Mouse (Mus musculus) small intestine, adult 2 months (tissue): Measurements from ENCODE around the gene Ddrgk1. TPM values are rescaled to one million over a fixed set of nuclear protein-coding genes. Genes with fewer than 3 reads are reported as not detected.

Experiments
- H3K27ac ChIP-seq: fragments of 200-500 bp; 2 replicates; pipeline ENCODE4 v1.5.1; 2012; ENCODE audit warnings: low read depth, low read length, control low read depth, inconsistent platforms; ENCODE audit not compliant: insufficient read depth
- H3K27me3 ChIP-seq: fragments of 200-500 bp; 2 replicates; pipeline ENCODE4 v1.6.1; 2012; ENCODE audit warnings: mild to moderate bottlenecking, moderate library complexity, low read length, inconsistent platforms; ENCODE audit not compliant: control insufficient read depth, insufficient read depth
- H3K36me3 ChIP-seq: fragments of 200-500 bp; 2 replicates; pipeline ENCODE4 v1.6.1; 2012; ENCODE audit warnings: mild to moderate bottlenecking, low read length, control low read depth, inconsistent platforms; ENCODE audit not compliant: control insufficient read depth, insufficient read depth
- H3K4me1 ChIP-seq: fragments of 200-500 bp; 2 replicates; pipeline ENCODE4 v1.6.1; 2012; ENCODE audit warnings: low read length, inconsistent platforms, mixed read lengths; ENCODE audit not compliant: control insufficient read depth, insufficient read depth, insufficient read length
- H3K4me3 ChIP-seq: fragments of 200-500 bp; 2 replicates; pipeline ENCODE4 v1.5.1; 2012; ENCODE audit warnings: low read depth, mild to moderate bottlenecking, control low read depth, inconsistent platforms, low read length, moderate library complexity
- CTCF ChIP-seq: fragments of 200-500 bp; IDR thresholded peaks from 2 replicates; pipeline ENCODE4 v1.5.1; 2012; ENCODE audit warnings: low read depth, mild to moderate bottlenecking, control low read depth, inconsistent platforms, low read length, moderate library complexity, mixed read lengths; ENCODE audit not compliant: insufficient replicate concordance, insufficient read length; ENCODE audit errors: extremely low read depth
- POLR2A ChIP-seq: fragments of 200-500 bp; IDR thresholded peaks from 2 replicates; pipeline ENCODE4 v1.6.1; 2012; ENCODE audit warnings: low read depth, mild to moderate bottlenecking, control low read depth, inconsistent platforms, low read length, moderate library complexity
- WGBS: fragments of 180-500 bp; shearing (Covaris S2); methylation state at CpG from one replicate; pipeline ENCODE4 v1.1.7; 2018; 5-methylcytosine and 5-hydroxymethylcytosine counted together
- polyA plus RNA-seq: library from polyadenylated mRNA; depleted of rRNA; stranded (reverse); fragments of >200 nt; gene quantifications from 2 replicates; pipeline ENCODE4 v1.2.3, GENCODE M21; 2012

Ddrgk1 gene
- polyA plus RNA-seq, 1 experiment, result 55.9 TPM

DNA sequence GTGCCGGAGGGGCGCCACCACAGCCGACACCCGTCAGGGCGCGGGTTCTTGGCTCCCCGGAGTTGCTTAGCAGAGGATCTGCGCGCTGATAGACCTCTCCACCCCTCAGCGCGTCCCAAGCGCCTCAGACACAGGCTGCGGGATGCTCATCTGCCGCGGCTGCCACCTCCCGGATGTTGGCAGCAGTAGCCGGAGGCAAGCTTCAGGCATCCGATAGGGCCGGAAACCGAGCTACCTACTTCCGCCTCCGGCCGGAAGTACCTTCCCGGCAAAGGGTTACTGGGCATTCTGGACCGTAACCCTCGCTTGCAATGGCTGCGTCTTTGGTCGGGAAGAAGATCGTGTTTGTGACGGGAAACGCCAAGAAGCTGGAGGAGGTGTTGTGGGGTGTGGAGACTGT, 3.1 kb upstream of the Ddrgk1 start, which contains the start of gene Itpa:
Itpa (plus strand) TSS at position 52 of the 400 bp plus-strand sequence.
- Histone ChIP-seq H3K36me3 (peaks cover 10% of the 10 kb centered on the region), H3K4me1 (peaks cover 11% of the 10 kb centered on the region; the same call in 1 of the 2 replicates), H3K4me3 (peak within 1 kb of the TSS; percentile 84), H3K27ac (peak within 1 kb of the TSS; percentile 37), H3K27me3 (no peaks in the 10 kb centered on the region)
- WGBS, result under 1% methylated on average over 31 of the region's 31 CpGs
- TF ChIP-seq POLR2A (peak; percentile 45), CTCF (peak; percentile 63; the same call in 1 of the 2 replicates)

DNA sequence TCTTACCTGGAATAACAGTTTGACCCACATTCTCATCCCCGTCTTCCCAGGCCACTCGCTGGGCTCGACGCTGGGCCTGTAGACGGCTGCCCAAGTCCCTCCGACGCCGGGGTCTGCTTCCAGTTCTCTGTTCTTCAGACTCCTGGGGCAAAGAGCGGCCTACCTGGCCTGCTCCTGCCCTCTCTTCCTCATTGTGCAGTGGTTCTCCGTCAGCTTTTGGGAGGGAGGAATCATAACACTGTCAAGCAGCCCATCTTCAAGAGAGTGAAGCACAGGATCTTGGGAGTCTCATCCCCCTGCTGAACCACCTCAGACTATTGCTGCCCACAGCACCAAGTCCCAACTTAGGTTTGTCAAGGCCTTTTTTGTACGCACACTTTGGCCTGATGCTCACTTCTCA, 1.1 kb downstream of the Ddrgk1 start:
- Histone ChIP-seq H3K36me3 (peaks cover 26% of the 10 kb centered on the region), H3K27me3 (no peaks in the 10 kb centered on the region), H3K27ac (no peak overlapping the region), H3K4me1 (peaks cover 11% of the 10 kb centered on the region; the same call in 1 of the 2 replicates), H3K4me3 (no peak overlapping the region)
- 91% methylated on average over 11 of the region's 11 CpGs for WGBS
- TF ChIP-seq CTCF (no peak), POLR2A (no peak)

DNA sequence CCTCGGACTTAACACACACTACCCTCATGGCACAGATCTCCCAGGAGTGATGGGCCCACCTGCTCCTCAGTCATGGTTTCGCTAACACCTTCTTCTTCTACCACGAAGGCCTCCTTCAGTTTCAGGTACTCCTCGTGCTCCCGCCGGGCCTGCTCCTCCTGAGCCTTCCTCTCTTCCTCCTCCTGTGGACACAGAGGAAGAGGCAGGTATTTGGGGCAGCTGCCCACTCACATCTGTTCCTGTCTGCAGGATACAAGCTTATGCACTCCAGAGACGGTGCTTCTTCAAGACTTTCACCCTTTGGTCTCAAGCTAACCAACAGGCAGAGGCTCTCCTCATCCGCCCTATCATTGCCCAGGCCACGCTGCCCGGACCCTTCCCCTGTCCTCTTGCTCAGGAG, 5.9 kb downstream of the Ddrgk1 start:
- no peak overlapping the region for H3K4me3 ChIP-seq
- peaks cover 54% of the 10 kb centered on the region for H3K36me3 ChIP-seq
- H3K4me1 ChIP-seq, result peaks cover under 1% of the 10 kb centered on the region; the same call in 1 of the 2 replicates
- TF ChIP-seq POLR2A, result no peak
- TF ChIP-seq CTCF, result no peak
- no peak overlapping the region for H3K27ac ChIP-seq
- 95% methylated on average over 10 of the region's 10 CpGs for whole genome bisulfite sequencing
- no peaks in the 10 kb centered on the region for H3K27me3 ChIP-seq

DNA sequence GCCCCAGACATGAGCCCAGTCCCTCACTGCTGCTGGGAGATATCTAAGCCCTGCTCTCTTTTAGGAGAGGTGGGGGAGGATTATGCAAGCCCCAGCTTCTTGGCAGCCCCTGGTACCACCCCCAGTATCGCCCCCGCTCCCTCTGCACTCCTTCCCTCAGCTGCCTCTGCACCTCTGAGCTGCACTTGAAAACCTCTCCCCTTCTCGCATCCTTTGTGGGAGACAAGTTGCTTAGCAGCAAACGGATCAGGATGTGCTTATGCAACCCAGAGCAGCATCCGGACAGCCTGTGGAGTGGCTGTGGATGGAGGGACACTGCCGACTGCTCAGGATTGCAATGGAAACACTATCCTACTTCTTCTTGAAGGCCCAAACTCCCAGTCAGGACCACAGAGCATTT, 6.9 kb downstream of the Ddrgk1 start:
- TF ChIP-seq POLR2A, result no peak
- no peak for TF ChIP-seq CTCF
- no peak overlapping the region for H3K4me3 ChIP-seq
- no peaks in the 10 kb centered on the region for H3K27me3 ChIP-seq
- no peak overlapping the region for H3K27ac ChIP-seq
- no peaks in the 10 kb centered on the region for H3K4me1 ChIP-seq
- WGBS, result 90% methylated on average over 6 of the region's 6 CpGs
- H3K36me3 ChIP-seq, result peaks cover 58% of the 10 kb centered on the region

DNA sequence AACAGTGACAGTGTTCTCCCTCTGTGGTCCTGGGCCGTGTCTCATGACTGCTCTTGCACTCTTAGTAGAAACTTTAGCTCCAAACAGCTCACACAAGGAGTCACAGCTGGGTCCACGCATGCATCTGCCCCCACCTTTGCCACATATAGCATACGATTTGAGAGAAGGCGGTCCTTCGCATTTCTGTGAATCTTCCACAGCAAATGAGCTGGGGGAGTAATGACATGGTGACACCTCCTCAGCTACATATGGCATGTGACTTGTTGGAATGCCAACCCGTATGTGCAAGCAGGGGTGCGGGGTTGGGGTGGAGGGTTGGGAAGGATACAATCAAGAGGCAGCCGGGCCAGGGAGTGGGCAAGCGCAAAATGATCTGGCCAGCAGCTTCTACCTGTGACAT, 7.9 kb downstream of the Ddrgk1 start:
- 95% methylated on average over 9 of the region's 9 CpGs for WGBS
- Histone ChIP-seq H3K4me1 (no peaks in the 10 kb centered on the region), H3K36me3 (peaks cover 51% of the 10 kb centered on the region), H3K27ac (no peak overlapping the region), H3K4me3 (no peak overlapping the region), H3K27me3 (no peaks in the 10 kb centered on the region)
- TF ChIP-seq POLR2A (no peak), CTCF (no peak)

DNA sequence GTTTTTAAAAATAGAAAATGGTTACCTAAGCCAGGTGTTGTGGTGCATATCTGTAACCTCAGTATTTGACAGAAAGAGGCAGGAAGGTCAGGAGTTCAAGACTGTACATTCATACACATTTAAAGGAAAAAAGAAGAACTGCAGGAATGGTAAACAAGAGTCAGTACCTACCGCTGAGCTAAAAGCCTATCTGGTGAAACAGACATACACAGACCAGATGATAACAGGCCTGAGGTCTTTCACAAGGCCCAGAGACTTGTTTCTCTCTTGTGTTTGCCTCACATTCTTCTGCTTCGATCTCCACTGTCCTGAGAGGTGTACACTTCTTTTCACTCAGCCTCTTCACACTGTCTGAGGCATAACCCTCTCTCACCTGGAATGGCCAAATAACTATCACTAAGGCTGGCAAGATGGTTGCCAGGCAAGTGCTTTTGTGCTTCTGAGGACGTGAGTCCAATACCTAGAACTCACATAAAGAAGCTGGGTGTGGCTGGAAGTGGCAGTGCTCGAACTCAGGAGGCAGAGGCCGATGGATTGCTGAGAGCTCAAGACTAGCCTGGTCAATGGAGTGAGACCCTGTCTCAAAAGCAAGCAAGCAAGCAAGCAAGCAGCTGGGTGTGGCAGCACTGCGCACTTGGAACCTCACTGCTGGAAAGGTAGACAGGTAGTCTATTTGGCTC, 8.7 kb downstream of the Ddrgk1 start:
- no peaks in the 10 kb centered on the region for H3K4me1 ChIP-seq
- TF ChIP-seq CTCF (no peak), POLR2A (no peak)
- WGBS, result 90% methylated on average over 6 of the region's 6 CpGs
- no peak overlapping the region for H3K4me3 ChIP-seq
- H3K36me3 ChIP-seq, result peaks cover 44% of the 10 kb centered on the region
- H3K27me3 ChIP-seq, result no peaks in the 10 kb centered on the region
- H3K27ac ChIP-seq, result no peak overlapping the region

DNA sequence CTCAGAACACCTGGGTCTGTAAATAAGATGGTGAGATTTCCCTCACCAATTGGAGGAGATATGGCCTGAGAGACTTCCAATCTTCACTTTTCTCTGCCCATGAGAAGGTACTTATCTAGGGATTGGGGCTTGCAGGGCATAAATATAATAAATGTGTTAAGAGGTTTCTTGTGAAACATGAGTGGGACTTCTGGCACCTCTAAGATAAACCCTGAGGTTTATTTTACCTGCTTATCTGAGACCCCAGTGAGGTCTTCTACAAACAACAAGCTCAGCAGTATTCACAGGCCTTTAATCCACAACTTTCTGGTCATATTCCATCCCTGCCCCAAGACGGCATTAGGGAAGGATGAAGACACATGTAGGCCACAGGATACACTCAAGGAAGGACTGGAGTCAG, 10.7 kb downstream of the Ddrgk1 start:
- Histone ChIP-seq H3K4me1 (peaks cover 2% of the 10 kb centered on the region; the same call in 1 of the 2 replicates), H3K27me3 (no peaks in the 10 kb centered on the region), H3K4me3 (no peak overlapping the region), H3K36me3 (peaks cover 38% of the 10 kb centered on the region), H3K27ac (no peak overlapping the region)
- 89% methylated on average over 1 of the region's 1 CpGs for WGBS
- TF ChIP-seq POLR2A (no peak), CTCF (no peak)
